Mouse (Mus musculus) spleen, adult 10 weeks (tissue): ENCODE results near the gene Foxe3. TPM values are rescaled to one million over a fixed set of nuclear protein-coding genes. Genes with fewer than 3 reads are reported as not detected.

Experiments
- polyA plus RNA-seq: library from polyadenylated mRNA; stranded (reverse); fragments of 350-450 nt; fragmentation: Illumina TruSeq; extraction: RNeasy Lipid Tissue Mini Kit (QIAGEN cat#74804); gene quantifications from one replicate; pipeline ENCODE4 v1.2.3, GENCODE M21; 2015; ENCODE audit warnings: low replicate concordance; ENCODE audit not compliant: insufficient read depth

Foxe3 gene
- not detected for polyA plus RNA-seq

DNA sequence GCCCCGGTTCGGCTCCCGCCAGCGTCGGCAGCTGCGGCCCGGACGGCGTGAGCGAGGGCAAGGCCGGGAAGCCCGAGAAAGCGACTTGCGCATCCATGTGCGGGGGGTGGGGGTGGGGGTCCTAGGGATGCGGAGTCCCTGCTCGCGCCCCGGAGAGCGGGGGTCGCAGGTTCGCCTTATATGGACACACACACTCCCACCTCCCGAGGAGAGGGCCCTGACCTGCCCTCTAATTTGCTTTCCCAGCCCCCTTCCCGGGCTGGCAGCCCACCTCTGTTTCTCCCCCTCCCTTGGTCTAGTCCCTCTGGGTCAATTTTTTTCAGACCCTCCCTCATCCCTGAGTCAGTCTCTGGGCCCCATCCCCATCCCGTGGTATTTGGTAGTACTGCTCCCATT lies at the start of gene Foxe3:
TSS of gene Foxe3 (minus strand) at position 97 of the 396 bp plus-strand sequence.

DNA sequence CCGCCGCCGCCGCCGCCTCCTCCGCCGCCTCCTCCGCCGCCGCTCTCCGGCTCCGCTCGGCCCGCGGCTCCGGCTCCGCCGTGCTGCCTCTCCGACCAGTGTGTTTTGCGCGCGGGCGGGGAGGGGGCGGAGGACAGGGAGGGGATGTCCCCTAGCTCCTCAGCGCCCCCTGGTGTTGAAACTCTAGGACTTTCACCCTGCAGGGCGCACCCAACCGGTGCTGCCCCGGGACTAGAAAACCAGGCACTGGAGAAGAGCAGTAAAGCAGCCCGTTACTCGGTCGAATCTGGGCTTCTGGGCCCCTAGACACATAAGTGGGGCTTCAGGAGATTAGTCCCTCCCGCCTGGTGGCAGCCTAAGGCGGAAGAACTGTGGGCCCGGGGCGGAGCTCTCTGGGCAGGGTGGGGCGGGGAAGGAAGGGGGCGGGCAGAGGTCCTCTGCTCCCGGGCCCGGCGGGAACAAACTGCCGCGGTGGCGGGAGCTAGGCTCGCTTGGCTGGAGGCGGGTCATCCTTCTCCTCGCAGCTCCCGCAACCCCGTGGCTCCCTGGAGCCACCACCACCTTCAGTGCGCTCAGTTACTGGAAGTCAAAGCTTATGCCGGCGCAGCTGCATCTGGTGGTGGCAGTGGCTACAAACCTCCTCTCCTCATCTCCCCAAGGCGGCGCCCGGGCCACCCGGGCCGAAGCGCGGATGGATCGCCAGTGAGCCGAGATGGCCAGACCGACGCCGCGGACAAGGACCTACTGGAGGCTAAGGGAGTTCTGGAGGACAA lies 16.8 kb downstream of the Foxe3 start, which contains the start of gene Foxd2:
TSS of gene Foxd2 (minus strand) at position 45 of the 773 bp plus-strand sequence.

Other genes starting within 250 kb of the Foxe3 start
- gene Gm12830, start 104.3 kb downstream of the Foxe3 start, polyA plus RNA-seq: not detected
- gene Foxd2, start 17.1 kb downstream of the Foxe3 start, polyA plus RNA-seq: 0.35 TPM
- 98.6 TPM for gene Cmpk1, start 61.2 kb upstream of the Foxe3 start, polyA plus RNA-seq
- 3.9 TPM for gene Stil, start 74.1 kb upstream of the Foxe3 start, polyA plus RNA-seq
- gene Tal1, start 130.4 kb upstream of the Foxe3 start, polyA plus RNA-seq: 11.7 TPM
- 8.4 TPM for gene Pdzk1ip1, start 162.7 kb upstream of the Foxe3 start, polyA plus RNA-seq
- gene Cyp4x1, start 208.3 kb upstream of the Foxe3 start, polyA plus RNA-seq: 0.06 TPM